ENCODE assay signal across 17 mouse cellular contexts in the genomic region with DNA sequence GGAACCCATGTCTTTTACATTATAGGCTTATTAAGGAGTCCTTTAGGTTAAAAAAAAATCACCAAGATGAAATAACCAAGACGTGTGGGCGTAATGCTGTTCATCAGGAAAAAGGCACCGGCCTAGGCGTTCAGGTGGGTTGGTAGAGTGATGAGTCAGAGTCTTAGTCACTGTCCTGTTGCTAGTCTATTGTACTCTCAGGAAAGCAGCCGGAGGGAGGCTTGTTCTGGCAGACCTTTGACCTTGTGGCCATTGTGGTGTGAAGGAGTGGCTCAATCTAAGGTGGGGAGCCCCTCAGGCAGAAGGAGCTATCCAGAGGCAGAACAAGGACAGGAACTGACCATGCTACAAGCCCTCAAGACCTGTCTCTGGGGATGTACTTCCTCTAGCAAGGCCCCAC.
"Had no signal": no experiment of that assay in that cellular context is flagged by ENCODE, and none has a peak within 500 bp of the region (broad histone marks: within the 10 kb centered on the region; RNA-seq: fewer than 3 reads in every experiment).

No protein-coding gene starts in this region.

- H3K4me3 ChIP-seq: kidney, embryonic 15.5 days; left cerebral cortex, adult 2 months; limb, embryonic 15.5 days; liver, embryonic 12.5 days; midbrain, embryonic 10.5 days; neural tube, embryonic 13.5 days had no signal

- ATAC-seq: liver, embryonic 12.5 days; midbrain, embryonic 16.5 days had no signal

- H3K4me2 ChIP-seq: kidney, embryonic 15.5 days; limb, embryonic 15.5 days; liver, embryonic 12.5 days; lung, embryonic 14.5 days; neural tube, embryonic 13.5 days had no signal

- H3K36me3 ChIP-seq: kidney, embryonic 15.5 days; limb, embryonic 15.5 days; liver, embryonic 12.5 days; midbrain, embryonic 10.5 days; neural tube, embryonic 13.5 days had no signal

- DNase-seq: kidney, adult 2 months; kidney, postnatal 25 days; lung, embryonic 14.5 days; lung, postnatal 10 days; lung, postnatal 4 days; retina, postnatal 1 day; right cerebral cortex, postnatal 25 days; thymus, adult 18-20 months; thymus, postnatal 14 days had no signal

- H3K27me3 ChIP-seq: kidney, embryonic 15.5 days; limb, embryonic 15.5 days; liver, embryonic 12.5 days; neural tube, embryonic 13.5 days had no signal

- H3K4me1 ChIP-seq: kidney, embryonic 15.5 days; limb, embryonic 15.5 days; liver, embryonic 12.5 days; midbrain, embryonic 10.5 days; neural tube, embryonic 13.5 days had no signal

- H3K9ac ChIP-seq: kidney, embryonic 15.5 days; limb, embryonic 15.5 days; liver, embryonic 12.5 days; lung, embryonic 14.5 days; neural tube, embryonic 13.5 days had no signal

- H3K9me3 ChIP-seq: kidney, embryonic 15.5 days; limb, embryonic 15.5 days; liver, embryonic 12.5 days; midbrain, embryonic 10.5 days; neural tube, embryonic 13.5 days had no signal

- H3K27ac ChIP-seq: kidney, embryonic 15.5 days; left cerebral cortex, adult 2 months; limb, embryonic 15.5 days; liver, embryonic 12.5 days; midbrain, embryonic 10.5 days; neural tube, embryonic 13.5 days; stomach, postnatal 0 days had no signal
